Mouse (Mus musculus) erythroblast, embryonic 14.5 days (primary cell): ENCODE measurements around the gene 2810408A11Rik. TPM values are rescaled to one million over a fixed set of nuclear protein-coding genes. Genes with fewer than 3 reads are reported as not detected.
A peak's percentile ranks its signal among the peaks of the same experiment; 100 is the strongest.

ENCODE experiments used
- H3K27me3 ChIP-seq: 2 replicates; pipeline ENCODE4 v1.6.1; 2012; ENCODE audit warnings: inconsistent platforms; ENCODE audit not compliant: control insufficient read depth
- H3K36me3 ChIP-seq: 2 replicates; pipeline ENCODE4 v1.6.1; 2012; ENCODE audit warnings: mild to moderate bottlenecking, inconsistent platforms; ENCODE audit not compliant: control insufficient read depth
- H3K4me1 ChIP-seq: 2 replicates; pipeline ENCODE4 v1.6.1; 2012; ENCODE audit warnings: inconsistent platforms; ENCODE audit not compliant: control insufficient read depth
- H3K4me3 ChIP-seq: replicated peaks from 2 replicates; pipeline ENCODE3; 2012; ENCODE audit warnings: moderate library complexity, mild to moderate bottlenecking, inconsistent platforms
- H3K9me3 ChIP-seq: 2 replicates; pipeline ENCODE4 v1.6.1; 2012; ENCODE audit warnings: low read length, inconsistent platforms, mixed read lengths; ENCODE audit not compliant: control insufficient read depth
- GATA1 ChIP-seq: IDR thresholded peaks from 2 replicates; pipeline ENCODE4 v1.6.1; 2012; ENCODE audit warnings: low read length, inconsistent platforms, mixed read lengths
- TAL1 ChIP-seq: IDR thresholded peaks from 3 replicates; pipeline ENCODE4 v1.6.1; 2012; ENCODE audit warnings: low read length, inconsistent platforms, mixed read lengths
- polyA plus RNA-seq: library from polyadenylated mRNA; stranded (reverse); fragments of >175 nt; gene quantifications from 2 replicates; pipeline ENCODE4 v1.2.3, GENCODE M21; 2012

Gene 2810408A11Rik
- polyA plus RNA-seq, 1 experiment = 0.14 TPM

DNA sequence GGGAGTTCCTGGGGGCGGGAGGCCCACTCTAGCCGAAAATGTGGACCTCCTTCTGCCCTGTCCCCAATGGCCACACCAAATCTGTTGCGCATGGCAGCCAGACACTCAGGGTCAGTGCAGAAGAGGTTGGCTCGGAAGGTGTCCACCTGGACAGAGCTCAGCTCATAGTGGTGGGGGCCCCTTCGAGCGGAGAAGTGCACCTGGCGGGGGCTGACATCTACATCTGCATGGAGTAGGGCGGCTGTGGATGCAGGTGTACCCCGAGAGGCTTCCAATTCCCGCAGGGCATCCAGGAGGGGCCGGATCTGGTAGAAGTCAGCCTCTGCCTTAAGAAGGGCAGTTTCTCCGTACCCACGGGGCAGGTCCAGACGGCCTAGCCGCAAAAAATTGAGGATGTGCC is 21.1 kb downstream of the 2810408A11Rik start:
- Histone ChIP-seq H3K27me3 (peaks cover 13% of the 10 kb centered on the region), H3K4me1 (peaks cover 90% of the 10 kb centered on the region), H3K36me3 (no peaks in the 10 kb centered on the region), H3K9me3 (no peaks in the 10 kb centered on the region), H3K4me3 (peak overlapping the region; percentile 66)
- TF ChIP-seq TAL1 = no peak
- TF ChIP-seq GATA1 = no peak

DNA sequence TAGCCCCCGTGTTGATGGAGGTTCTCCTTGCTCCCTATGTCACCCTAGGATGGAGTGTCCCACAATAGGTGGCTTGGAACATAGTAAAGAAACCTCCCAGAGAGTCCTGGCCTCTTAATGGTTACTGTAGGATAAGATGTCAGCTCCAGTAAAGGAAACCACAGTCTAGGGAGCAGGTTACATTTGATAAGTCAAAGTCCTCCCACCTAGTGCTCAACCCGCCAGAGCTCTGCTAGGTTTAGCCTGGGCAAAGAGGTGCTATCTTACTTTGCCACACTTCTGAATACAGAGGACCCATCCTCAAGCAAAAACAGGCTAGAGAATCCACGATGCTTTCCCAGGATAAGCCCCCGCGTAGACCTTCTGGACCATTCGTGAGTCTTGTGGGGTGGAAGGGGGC is 21.8 kb downstream of the 2810408A11Rik start:
- no peaks in the 10 kb centered on the region for H3K36me3 ChIP-seq
- H3K27me3 ChIP-seq = peaks cover 13% of the 10 kb centered on the region
- TF ChIP-seq GATA1 (no peak), TAL1 (no peak)
- peak overlapping the region; percentile 66 for H3K4me3 ChIP-seq
- H3K9me3 ChIP-seq = no peaks in the 10 kb centered on the region
- peaks cover 90% of the 10 kb centered on the region for H3K4me1 ChIP-seq

DNA sequence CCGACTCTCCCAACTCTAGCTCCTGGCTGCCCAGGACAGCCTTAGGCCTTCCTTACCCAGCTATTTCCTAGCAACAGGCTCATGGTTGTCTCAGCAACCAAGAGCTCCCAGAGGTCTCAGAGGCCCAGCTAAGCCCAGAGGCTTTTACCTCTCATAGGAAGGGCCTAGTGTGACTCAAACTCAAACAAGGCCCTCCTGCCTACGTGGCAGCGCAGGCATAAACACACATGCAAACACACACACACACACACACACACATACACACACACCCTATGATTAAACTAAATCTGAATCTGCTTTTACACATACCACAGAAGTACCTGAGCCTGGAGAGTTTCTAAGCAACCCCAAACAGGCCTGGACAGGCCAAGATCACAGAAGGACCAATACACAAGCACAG is 22.4 kb downstream of the 2810408A11Rik start:
- Histone ChIP-seq H3K36me3 (no peaks in the 10 kb centered on the region), H3K4me3 (no peak overlapping the region), H3K4me1 (peaks cover 84% of the 10 kb centered on the region)

GRCm38 (mm10) chr11:69877878-69878277 is 22.9 kb downstream of the 2810408A11Rik start, which contains the start of gene Tmem95:
Gene Tmem95, minus strand, starts transcription at chr11:69878018.
- H3K4me1 ChIP-seq = peaks cover 86% of the 10 kb centered on the region
- no peaks in the 10 kb centered on the region for H3K9me3 ChIP-seq
- H3K36me3 ChIP-seq = no peaks in the 10 kb centered on the region
- TF ChIP-seq TAL1 = no peak
- no peak for TF ChIP-seq GATA1
- peak within 1 kb of the TSS; percentile 1 for H3K4me3 ChIP-seq
- peaks cover 13% of the 10 kb centered on the region for H3K27me3 ChIP-seq

More for the DNA sequence above, 22.4 kb downstream of the 2810408A11Rik start:
- peaks cover 13% of the 10 kb centered on the region for H3K27me3 ChIP-seq
- no peaks in the 10 kb centered on the region for H3K9me3 ChIP-seq
- no peak for TF ChIP-seq TAL1
- no peak for TF ChIP-seq GATA1

DNA sequence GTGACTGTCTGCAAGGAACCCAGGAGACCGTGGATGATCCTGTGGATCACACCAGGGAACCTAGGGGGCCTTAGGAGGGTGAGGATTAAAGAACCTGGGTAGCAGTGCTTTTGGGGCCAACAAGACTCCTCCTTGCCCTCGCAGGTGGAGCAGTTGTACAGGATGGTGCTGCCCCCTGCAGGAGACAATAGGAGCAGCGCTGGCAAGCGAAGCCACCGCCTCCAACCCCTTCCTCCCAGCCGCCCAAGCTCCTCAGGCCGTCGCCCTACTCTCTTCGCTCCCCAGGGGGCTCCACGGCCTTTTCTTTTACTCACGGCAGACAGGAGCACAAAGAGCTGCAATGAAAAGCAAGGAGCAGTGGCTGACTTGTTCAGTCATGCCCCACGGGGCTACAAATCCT is 23.9 kb downstream of the 2810408A11Rik start:
- Histone ChIP-seq H3K9me3 (no peaks in the 10 kb centered on the region), H3K36me3 (no peaks in the 10 kb centered on the region), H3K4me3 (peak overlapping the region; percentile 1), H3K27me3 (peaks cover 11% of the 10 kb centered on the region), H3K4me1 (peaks cover 88% of the 10 kb centered on the region)
- TF ChIP-seq GATA1 = no peak
- TF ChIP-seq TAL1 = no peak

DNA sequence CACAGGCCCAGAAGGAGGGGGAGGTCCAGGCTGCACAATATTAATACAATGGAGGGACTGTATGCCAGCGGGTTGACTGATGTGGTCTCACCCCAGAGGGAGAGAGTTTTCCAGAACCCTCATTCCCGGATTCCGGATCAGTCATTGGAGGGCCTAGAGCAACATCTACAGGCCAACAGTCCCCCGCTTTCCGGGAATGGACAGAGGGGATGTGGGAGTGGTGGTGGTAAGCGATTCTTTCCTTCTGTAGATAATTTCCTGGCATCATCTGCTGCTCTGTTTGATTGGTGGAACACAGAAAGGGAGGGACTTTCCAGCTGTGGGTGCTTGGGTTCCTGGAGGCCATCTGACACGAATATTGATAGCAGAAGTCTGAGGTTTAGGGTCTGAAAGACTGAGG is 24.6 kb downstream of the 2810408A11Rik start:
- H3K27me3 ChIP-seq = peaks cover 5% of the 10 kb centered on the region
- peaks cover 83% of the 10 kb centered on the region for H3K4me1 ChIP-seq
- TF ChIP-seq GATA1 (no peak), TAL1 (no peak)
- no peaks in the 10 kb centered on the region for H3K36me3 ChIP-seq
- H3K4me3 ChIP-seq = no peak overlapping the region
- H3K9me3 ChIP-seq = no peaks in the 10 kb centered on the region

DNA sequence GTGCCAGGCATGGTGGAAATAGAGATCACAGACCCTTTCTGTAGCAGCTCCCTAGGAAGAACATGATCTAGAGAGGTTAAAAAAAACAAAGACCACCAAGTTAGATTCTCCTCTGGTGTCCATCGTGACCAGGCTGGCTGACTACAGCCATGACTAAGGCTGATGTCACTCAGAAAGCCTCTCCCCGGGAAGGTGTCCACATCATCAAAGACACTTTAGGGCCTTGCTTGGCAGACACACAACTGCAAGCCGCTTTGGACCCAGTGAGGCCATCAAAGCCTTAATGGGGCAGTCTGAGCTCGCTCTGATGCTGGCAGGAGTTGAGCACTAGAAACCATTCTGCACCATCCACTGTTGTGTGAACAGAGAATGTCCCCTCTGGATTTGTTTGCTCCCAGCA is 28.3 kb downstream of the 2810408A11Rik start:
- H3K4me1 ChIP-seq = peaks cover 68% of the 10 kb centered on the region
- H3K36me3 ChIP-seq = no peaks in the 10 kb centered on the region
- TF ChIP-seq GATA1 (no peak), TAL1 (no peak)
- no peak overlapping the region for H3K4me3 ChIP-seq
- no peaks in the 10 kb centered on the region for H3K9me3 ChIP-seq
- H3K27me3 ChIP-seq = no peaks in the 10 kb centered on the region

GRCm38 (mm10) chr11:69871822-69872221 is 29.0 kb downstream of the 2810408A11Rik start:
- Histone ChIP-seq H3K4me1 (peaks cover 68% of the 10 kb centered on the region), H3K9me3 (no peaks in the 10 kb centered on the region), H3K27me3 (no peaks in the 10 kb centered on the region), H3K4me3 (no peak overlapping the region), H3K36me3 (no peaks in the 10 kb centered on the region)
- TF ChIP-seq TAL1 (no peak), GATA1 (no peak)

GRCm38 (mm10) chr11:69870289-69871069 is 30.3 kb downstream of the 2810408A11Rik start:
- H3K4me1 ChIP-seq = peaks cover 64% of the 10 kb centered on the region
- TF ChIP-seq TAL1 (no peak), GATA1 (no peak)

More at GRCm38 (mm10) chr11:69870289-69871069, 30.3 kb downstream of the 2810408A11Rik start:
- Histone ChIP-seq H3K4me3 (no peak overlapping the region), H3K9me3 (no peaks in the 10 kb centered on the region), H3K36me3 (no peaks in the 10 kb centered on the region), H3K27me3 (no peaks in the 10 kb centered on the region)
